Mouse (Mus musculus): Measurements from ENCODE around the gene Cacna1i. TPM values are rescaled to one million over a fixed set of nuclear protein-coding genes. Genes with fewer than 3 reads are reported as not detected.

Gene Cacna1i
- polyA plus RNA-seq (2012; rRNA removed), result 32.0 and 36.5 TPM in 2 replicates

DNA sequence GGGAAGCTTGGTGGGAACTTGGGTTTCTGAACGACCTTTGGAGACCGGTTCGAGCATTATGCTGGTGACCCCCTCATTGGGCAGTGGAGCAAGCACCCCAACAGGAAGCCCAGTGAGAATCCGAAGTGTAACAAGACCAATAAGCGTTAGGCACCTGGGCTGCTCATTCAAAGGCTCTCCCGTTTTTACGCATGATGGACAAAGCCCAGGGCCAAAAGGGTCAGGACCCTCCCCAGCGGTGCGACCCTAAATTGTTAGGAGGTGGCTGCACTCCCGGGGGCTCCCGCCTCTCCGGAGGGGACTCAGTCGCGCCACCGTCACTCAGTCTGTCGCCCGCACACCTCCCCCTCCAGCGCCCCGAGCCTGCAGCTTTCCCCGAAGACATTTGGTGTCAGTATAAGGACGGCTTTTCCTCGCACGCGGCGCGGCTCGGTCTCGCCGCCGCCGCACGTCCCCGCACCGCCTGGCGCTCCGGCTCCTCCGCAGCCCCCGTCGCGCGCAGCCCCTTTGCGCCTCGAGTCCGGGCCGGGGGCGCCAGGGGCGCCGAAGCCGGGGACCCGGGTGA, at the start of gene Cacna1i:
Gene Cacna1i (plus strand): TSS at position 388 of the 565 bp plus-strand sequence.
- H3K4me3 ChIP-seq (ENCODE audit: insufficient read depth, low read length), result peak within 1 kb of the TSS; percentile 88
- H3K27ac ChIP-seq (ENCODE audit: insufficient read depth, low read length), result peak within 1 kb of the TSS; percentile 81

DNA sequence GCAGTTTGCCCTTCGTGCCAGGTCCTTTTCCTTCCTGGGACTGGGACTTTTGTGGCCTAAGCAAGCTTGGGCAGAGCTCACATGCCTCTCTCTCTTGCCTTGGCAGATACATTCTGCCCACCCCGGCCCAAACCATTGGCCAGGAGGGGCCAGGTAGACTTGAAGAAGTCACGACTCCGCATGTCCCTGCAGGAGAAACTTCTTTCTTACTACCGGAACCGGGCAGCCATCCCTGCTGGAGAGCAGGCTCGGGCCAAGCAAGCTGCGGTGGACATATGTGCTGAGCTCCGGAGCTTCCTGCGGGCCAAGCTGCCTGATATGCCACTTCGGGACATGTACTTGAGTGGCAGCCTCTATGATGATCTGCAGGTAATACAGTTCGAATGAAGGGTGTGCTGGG, 38.9 kb upstream of the Cacna1i start:
- no peaks in the 10 kb centered on the region for H3K4me1 ChIP-seq (ENCODE audit: control insufficient read depth, insufficient read depth, low read length)
- TF ChIP-seq POLR2A (IDR thresholded peaks at IDR 0.05; ENCODE audit: extremely low read depth, insufficient read depth, low read length), result no peak
- no peak for TF ChIP-seq CTCF (IDR thresholded peaks at IDR 0.05; ENCODE audit: extremely low read depth, insufficient read depth, low read length)
- no peak overlapping the region for H3K27ac ChIP-seq (ENCODE audit: insufficient read depth, low read length)
- H3K4me3 ChIP-seq (ENCODE audit: insufficient read depth, low read length), result no peak overlapping the region

More for the DNA sequence above, at the start of gene Cacna1i:
- H3K4me1 ChIP-seq (ENCODE audit: control insufficient read depth, insufficient read depth, low read length), result peaks cover 6% of the 10 kb centered on the region
- TF ChIP-seq POLR2A (IDR thresholded peaks at IDR 0.05; ENCODE audit: extremely low read depth, insufficient read depth, low read length) (0 out of 2 replicates have a peak, but pooled peaks have one; percentile 26), CTCF (IDR thresholded peaks at IDR 0.05; ENCODE audit: extremely low read depth, insufficient read depth, low read length) (peak; percentile 22; the same call in 1 of the 2 replicates)

DNA sequence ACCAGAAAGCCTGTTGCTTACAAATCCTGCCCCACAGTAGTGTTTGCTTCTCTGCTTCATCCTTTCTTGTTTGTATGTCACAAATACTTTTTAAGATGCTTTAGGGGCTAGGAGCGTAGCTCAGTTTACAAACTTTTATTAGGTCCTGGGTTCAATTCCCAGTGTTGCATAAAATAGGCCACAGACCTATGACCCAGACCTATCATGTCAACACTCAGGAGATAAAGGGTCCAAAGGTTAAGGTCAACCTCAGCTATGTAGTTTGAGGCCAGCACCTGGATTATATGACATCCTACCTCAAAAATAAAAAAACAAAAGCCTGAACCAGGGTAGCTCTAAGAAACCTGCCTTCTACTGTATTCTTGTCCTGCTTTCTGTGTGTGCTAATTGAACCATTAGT, 38.4 kb upstream of the Cacna1i start:
- TF ChIP-seq CTCF (IDR thresholded peaks at IDR 0.05; ENCODE audit: extremely low read depth, insufficient read depth, low read length) (no peak), POLR2A (IDR thresholded peaks at IDR 0.05; ENCODE audit: extremely low read depth, insufficient read depth, low read length) (no peak)
- no peaks in the 10 kb centered on the region for H3K4me1 ChIP-seq (ENCODE audit: control insufficient read depth, insufficient read depth, low read length)

DNA sequence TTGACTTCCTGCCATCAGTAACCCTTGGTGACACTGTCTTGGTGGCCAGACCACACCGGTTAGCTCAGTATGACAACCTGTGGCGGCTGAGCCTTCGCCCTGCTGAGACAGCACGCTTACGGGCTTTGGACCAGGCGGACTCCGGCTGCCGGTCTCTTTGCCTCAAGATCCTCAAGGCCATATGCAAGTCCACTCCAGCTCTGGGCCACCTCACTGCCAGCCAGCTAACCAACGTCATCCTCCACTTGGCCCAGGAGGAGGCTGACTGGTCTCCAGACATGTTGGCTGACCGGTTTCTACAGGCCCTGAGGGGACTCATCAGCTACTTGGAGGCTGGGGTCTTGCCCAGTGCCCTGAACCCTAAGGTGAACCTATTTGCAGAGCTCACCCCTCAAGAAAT, 37.4 kb upstream of the Cacna1i start:
- Histone ChIP-seq H3K4me3 (ENCODE audit: insufficient read depth, low read length) (no peak overlapping the region), H3K27ac (ENCODE audit: insufficient read depth, low read length) (no peak overlapping the region), H3K4me1 (ENCODE audit: control insufficient read depth, insufficient read depth, low read length) (no peaks in the 10 kb centered on the region)
- TF ChIP-seq CTCF (IDR thresholded peaks at IDR 0.05; ENCODE audit: extremely low read depth, insufficient read depth, low read length) (no peak), POLR2A (IDR thresholded peaks at IDR 0.05; ENCODE audit: extremely low read depth, insufficient read depth, low read length) (no peak)

More for the DNA sequence above, 38.4 kb upstream of the Cacna1i start:
- Histone ChIP-seq H3K4me3 (ENCODE audit: insufficient read depth, low read length) (no peak overlapping the region), H3K27ac (ENCODE audit: insufficient read depth, low read length) (no peak overlapping the region)

DNA sequence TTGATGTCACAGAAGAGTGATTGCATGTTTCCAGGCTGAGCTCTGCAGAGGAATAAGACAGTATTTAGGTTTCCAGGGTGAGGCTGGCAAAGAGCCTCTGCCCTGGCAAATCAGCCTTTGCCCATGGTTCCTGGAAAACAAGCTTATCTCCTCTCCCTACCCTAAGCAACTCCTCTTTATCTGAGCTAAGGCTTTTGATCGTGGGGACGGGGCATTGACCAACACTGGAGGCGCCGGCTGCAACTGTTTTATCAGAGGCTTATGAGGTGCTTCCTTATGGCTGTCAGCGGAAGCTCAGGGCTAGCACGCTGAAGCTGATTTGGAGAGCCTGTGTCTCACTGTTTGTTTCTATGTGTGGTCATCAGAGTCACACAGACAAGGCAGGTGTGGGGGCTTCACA, 36.5 kb upstream of the Cacna1i start:
- no peak overlapping the region for H3K27ac ChIP-seq (ENCODE audit: insufficient read depth, low read length)
- TF ChIP-seq POLR2A (IDR thresholded peaks at IDR 0.05; ENCODE audit: extremely low read depth, insufficient read depth, low read length), result no peak
- TF ChIP-seq CTCF (IDR thresholded peaks at IDR 0.05; ENCODE audit: extremely low read depth, insufficient read depth, low read length), result no peak
- no peak overlapping the region for H3K4me3 ChIP-seq (ENCODE audit: insufficient read depth, low read length)
- H3K4me1 ChIP-seq (ENCODE audit: control insufficient read depth, insufficient read depth, low read length), result no peaks in the 10 kb centered on the region

DNA sequence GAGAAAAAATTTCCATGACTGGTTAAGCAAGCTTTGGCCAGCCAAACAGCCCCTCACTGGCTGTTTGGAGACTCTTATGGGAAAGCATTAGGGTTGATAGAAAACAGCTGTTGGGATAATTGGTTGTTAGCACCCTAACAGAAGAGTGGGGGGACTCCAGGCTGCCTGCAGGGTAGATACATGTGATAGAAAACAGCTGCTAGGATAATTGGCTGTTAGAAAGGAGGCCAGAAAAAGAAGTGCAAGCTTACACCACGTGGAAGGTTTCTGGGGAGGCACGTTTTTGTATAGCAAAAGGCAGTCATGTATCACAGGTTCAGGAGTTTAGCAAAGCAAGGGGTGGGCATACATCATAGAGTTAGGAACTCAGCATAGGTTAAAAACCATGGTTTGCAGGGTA, 33.5 kb upstream of the Cacna1i start:
- Histone ChIP-seq H3K4me1 (ENCODE audit: control insufficient read depth, insufficient read depth, low read length) (no peaks in the 10 kb centered on the region; the same call in 1 of the 2 replicates), H3K27ac (ENCODE audit: insufficient read depth, low read length) (no peak overlapping the region), H3K4me3 (ENCODE audit: insufficient read depth, low read length) (no peak overlapping the region)
- TF ChIP-seq CTCF (IDR thresholded peaks at IDR 0.05; ENCODE audit: extremely low read depth, insufficient read depth, low read length), result no peak
- TF ChIP-seq POLR2A (IDR thresholded peaks at IDR 0.05; ENCODE audit: extremely low read depth, insufficient read depth, low read length), result no peak

DNA sequence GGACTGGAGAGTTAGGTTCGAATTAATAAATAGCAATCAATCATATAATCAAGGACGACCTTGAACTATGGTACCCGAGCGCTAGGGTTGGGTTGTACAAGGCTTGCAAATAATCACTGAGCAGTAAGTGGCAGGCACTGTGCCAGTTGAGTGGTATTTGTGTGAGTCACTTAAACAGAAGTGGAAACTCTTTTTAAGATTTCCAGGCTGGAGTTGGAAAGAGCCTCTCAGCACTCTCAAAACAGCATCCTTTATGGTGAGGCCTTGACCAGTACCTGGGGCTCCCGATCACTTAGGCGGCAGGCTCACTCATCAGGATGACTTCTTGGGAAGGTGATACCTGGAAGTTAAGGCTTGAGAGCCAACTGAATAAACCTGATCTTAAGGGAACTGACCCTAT, 32.8 kb upstream of the Cacna1i start:
- Histone ChIP-seq H3K4me3 (ENCODE audit: insufficient read depth, low read length) (peak overlapping the region; percentile 80), H3K27ac (ENCODE audit: insufficient read depth, low read length) (peak overlapping the region; percentile 54), H3K4me1 (ENCODE audit: control insufficient read depth, insufficient read depth, low read length) (no peaks in the 10 kb centered on the region; the same call in 1 of the 2 replicates)
- no peak for TF ChIP-seq CTCF (IDR thresholded peaks at IDR 0.05; ENCODE audit: extremely low read depth, insufficient read depth, low read length)
- no peak for TF ChIP-seq POLR2A (IDR thresholded peaks at IDR 0.05; ENCODE audit: extremely low read depth, insufficient read depth, low read length)

DNA sequence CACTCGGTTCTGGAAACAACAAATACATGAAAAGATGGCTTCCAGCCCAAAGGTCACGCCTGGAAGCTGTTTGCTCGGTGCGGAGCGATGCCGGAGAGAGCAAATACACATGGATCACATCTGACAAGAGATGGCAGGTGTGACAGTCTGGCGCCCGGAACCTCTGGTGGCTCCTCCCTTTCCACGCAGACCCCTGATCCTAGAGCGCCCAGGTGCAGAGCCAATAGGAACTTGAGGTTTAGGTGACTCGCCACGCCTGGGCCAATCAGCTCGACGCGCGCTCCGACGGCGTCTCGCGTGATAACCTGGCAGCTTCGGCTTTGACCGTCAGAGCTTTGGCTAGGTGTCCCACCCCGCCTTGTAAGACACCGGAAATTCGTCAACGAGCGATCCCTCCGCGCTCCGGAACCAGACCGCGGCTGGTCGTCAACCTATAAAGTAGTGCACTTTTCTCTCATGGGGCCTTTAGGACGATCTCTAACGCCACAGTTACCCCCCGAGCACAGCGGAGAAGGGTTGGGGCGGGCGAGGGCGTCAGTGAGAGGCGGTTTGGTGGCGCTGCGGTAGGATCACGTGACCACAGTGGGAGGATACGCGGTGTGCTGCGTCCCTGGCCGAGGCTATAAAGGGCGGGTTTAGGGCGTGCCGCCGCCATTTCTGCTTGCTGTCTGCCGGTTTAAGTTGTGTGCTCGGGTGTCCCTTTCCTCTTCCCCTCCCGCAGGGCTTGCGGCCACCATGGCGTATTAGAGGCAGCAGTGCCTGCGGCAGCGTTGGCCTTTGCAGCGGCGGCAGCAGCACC, 32.0 kb upstream of the Cacna1i start, which contains the start of gene Atf4:
Gene Atf4 (plus strand): TSS at position 338 of the 799 bp plus-strand sequence.
- Histone ChIP-seq H3K27ac (ENCODE audit: insufficient read depth, low read length) (peak within 1 kb of the TSS; percentile 99), H3K4me3 (ENCODE audit: insufficient read depth, low read length) (peak within 1 kb of the TSS; percentile 80), H3K4me1 (ENCODE audit: control insufficient read depth, insufficient read depth, low read length) (no peaks in the 10 kb centered on the region; the same call in 1 of the 2 replicates)
- TF ChIP-seq POLR2A (IDR thresholded peaks at IDR 0.05; ENCODE audit: extremely low read depth, insufficient read depth, low read length), result peak; percentile 100
- TF ChIP-seq CTCF (IDR thresholded peaks at IDR 0.05; ENCODE audit: extremely low read depth, insufficient read depth, low read length), result no peak

DNA sequence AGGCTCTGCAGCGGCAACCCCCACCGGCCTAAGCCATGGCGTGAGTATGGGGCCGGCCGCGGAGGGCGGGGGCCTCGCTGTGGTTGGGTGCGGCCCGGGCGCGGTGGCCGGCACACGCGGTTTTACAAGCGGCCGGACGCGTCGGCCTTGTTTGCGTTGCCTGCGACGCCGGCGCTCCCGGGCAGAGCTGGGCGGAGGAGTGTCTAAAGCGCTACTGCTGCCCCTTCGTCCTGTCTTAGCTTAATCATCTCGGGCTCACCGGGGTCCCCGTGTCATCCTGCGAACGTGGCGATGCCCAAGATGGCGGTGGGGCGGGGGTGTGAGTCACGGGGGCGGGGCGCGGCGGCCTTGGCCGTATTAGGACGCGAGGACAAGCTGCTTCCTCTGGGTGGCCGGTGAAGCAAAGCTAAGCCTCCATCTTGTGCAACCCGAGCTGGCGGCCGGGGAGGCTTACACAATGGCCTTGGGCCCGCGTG, 31.4 kb upstream of the Cacna1i start:
- H3K4me3 ChIP-seq (ENCODE audit: insufficient read depth, low read length), result peak overlapping the region; percentile 80
- no peaks in the 10 kb centered on the region; the same call in 1 of the 2 replicates for H3K4me1 ChIP-seq (ENCODE audit: control insufficient read depth, insufficient read depth, low read length)
- TF ChIP-seq CTCF (IDR thresholded peaks at IDR 0.05; ENCODE audit: extremely low read depth, insufficient read depth, low read length) (no peak), POLR2A (IDR thresholded peaks at IDR 0.05; ENCODE audit: extremely low read depth, insufficient read depth, low read length) (no peak)
- peak overlapping the region; percentile 99 for H3K27ac ChIP-seq (ENCODE audit: insufficient read depth, low read length)
